Mouse (Mus musculus): Measurements from ENCODE around the gene Pced1b. TPM values are rescaled to one million over a fixed set of nuclear protein-coding genes. Genes with fewer than 3 reads are reported as not detected.

Gene Pced1b
- polyA plus RNA-seq, 1 experiment, result 24.8 TPM

DNA sequence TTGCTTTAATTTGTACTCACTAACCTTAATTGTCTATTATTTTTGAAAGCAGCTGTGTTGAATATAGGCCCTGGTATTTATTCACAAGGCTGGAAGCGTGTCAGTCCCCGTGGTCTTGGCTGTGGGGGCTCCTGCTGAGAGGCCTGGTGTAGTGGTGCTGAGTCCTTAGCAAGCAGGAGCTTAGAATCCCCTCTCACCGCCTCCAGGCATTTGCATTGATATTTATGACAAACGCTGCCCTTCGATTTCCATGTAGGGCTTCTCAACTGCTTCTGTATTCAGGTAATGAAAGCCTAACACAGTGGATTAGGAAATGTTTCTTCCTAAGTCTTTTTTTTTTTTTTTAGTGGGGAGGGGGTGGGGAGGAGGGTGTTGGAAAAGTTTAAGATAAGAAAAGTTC, 75.9 kb downstream of the Pced1b start:
- no peak for TF ChIP-seq CTCF (IDR thresholded peaks at IDR 0.05; ENCODE audit: insufficient read depth, low read length)
- TF ChIP-seq POLR2A (IDR thresholded peaks at IDR 0.05; ENCODE audit: borderline replicate concordance, extremely low read depth, low read depth, low read length), result no peak
- Histone ChIP-seq H3K4me1 (ENCODE audit: control insufficient read depth, insufficient read depth, low read length) (no peaks in the 10 kb centered on the region), H3K4me3 (replicated peaks; ENCODE audit: extremely low read depth, low read depth, low read length) (no peak overlapping the region)
- no peak for DNase-seq
- 91% methylated on average over 5 of the region's 5 CpGs for WGBS

GRCm38 (mm10) chr15:97323466-97323865, 76.6 kb downstream of the Pced1b start:
- DNase-seq, result no peak
- Histone ChIP-seq H3K4me3 (replicated peaks; ENCODE audit: extremely low read depth, low read depth, low read length) (no peak overlapping the region), H3K4me1 (ENCODE audit: control insufficient read depth, insufficient read depth, low read length) (no peaks in the 10 kb centered on the region)
- TF ChIP-seq CTCF (IDR thresholded peaks at IDR 0.05; ENCODE audit: insufficient read depth, low read length), result no peak
- TF ChIP-seq POLR2A (IDR thresholded peaks at IDR 0.05; ENCODE audit: borderline replicate concordance, extremely low read depth, low read depth, low read length), result no peak
- WGBS, result 63% methylated on average over 24 of the region's 24 CpGs

DNA sequence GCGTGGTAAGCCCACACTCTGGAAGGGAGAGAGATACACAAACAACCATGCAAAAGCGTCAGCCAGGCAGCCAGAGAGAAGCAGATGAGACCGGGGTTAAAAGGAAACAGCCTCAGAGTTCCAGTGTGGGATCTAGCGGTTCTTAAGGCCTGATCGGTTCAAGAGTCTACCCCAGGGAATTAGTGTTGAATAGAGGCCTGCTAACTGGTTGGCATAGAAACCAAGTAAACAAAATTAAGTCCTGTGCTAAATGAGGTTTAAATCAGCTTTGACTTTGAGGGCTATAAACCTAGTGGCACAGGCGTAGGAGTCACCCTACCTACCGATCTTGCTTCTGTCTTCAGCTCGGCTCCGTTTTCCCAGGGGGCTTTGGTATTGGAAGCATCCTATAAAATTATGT, 77.4 kb downstream of the Pced1b start:
- WGBS, result 82% methylated on average over 9 of the region's 9 CpGs
- Histone ChIP-seq H3K4me3 (replicated peaks; ENCODE audit: extremely low read depth, low read depth, low read length) (no peak overlapping the region), H3K4me1 (ENCODE audit: control insufficient read depth, insufficient read depth, low read length) (no peaks in the 10 kb centered on the region)
- no peak for DNase-seq
- TF ChIP-seq POLR2A (IDR thresholded peaks at IDR 0.05; ENCODE audit: borderline replicate concordance, extremely low read depth, low read depth, low read length) (no peak), CTCF (IDR thresholded peaks at IDR 0.05; ENCODE audit: insufficient read depth, low read length) (no peak)

DNA sequence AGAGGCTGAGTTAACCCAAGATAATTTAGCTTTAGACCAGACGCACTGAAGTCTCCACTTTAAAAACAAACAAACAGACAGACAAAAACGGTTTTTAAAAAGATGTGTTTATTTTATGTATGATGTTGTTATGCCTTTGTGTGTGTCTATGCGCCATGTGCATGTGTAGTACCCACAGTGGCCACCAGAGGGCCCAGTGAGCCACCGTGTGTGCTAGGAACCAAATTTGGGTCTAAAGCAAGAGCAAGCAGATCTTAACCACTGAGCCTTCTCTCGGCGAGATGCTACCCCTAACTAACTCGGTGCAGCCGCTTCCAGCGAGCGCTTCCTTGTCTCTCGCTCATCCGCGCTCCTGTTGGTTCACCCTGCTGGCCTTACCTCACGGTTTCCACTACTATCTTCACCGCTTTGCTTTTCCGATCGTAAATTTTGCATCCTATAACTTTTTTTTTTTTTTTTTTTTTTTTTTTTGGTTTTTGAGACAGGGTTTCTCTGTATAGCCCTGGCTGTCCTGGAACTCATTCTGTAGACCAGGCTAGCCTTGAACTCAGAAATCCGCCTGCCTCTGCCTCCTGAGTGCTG, 80.7 kb downstream of the Pced1b start:
- no peaks in the 10 kb centered on the region; the same call in 1 of the 2 replicates for H3K4me1 ChIP-seq (ENCODE audit: control insufficient read depth, insufficient read depth, low read length)
- WGBS, result 77% methylated on average over 18 of the region's 18 CpGs
- TF ChIP-seq CTCF (IDR thresholded peaks at IDR 0.05; ENCODE audit: insufficient read depth, low read length) (peak; percentile 86), POLR2A (IDR thresholded peaks at IDR 0.05; ENCODE audit: borderline replicate concordance, extremely low read depth, low read depth, low read length) (no peak)
- peak; percentile 41 for DNase-seq
- no peak overlapping the region for H3K4me3 ChIP-seq (replicated peaks; ENCODE audit: extremely low read depth, low read depth, low read length)

- TF ChIP-seq CTCF (IDR thresholded peaks at IDR 0.05; ENCODE audit: insufficient read depth, low read length), result no peak
- TF ChIP-seq POLR2A (IDR thresholded peaks at IDR 0.05; ENCODE audit: borderline replicate concordance, extremely low read depth, low read depth, low read length), result no peak
- Histone ChIP-seq H3K4me3 (replicated peaks; ENCODE audit: extremely low read depth, low read depth, low read length) (no peak overlapping the region), H3K4me1 (ENCODE audit: control insufficient read depth, insufficient read depth, low read length) (no peaks in the 10 kb centered on the region; the same call in 1 of the 2 replicates)
- WGBS, result 70% methylated on average over 9 of the region's 9 CpGs
- DNase-seq, result no peak
Measured at GRCm38 (mm10) chr15:97332582-97332981, 85.7 kb downstream of the Pced1b start.

- Histone ChIP-seq H3K4me1 (ENCODE audit: control insufficient read depth, insufficient read depth, low read length) (no peaks in the 10 kb centered on the region; the same call in 1 of the 2 replicates), H3K4me3 (replicated peaks; ENCODE audit: extremely low read depth, low read depth, low read length) (no peak overlapping the region)
- no peak for DNase-seq
- 46% methylated on average over 14 of the region's 14 CpGs for WGBS
- TF ChIP-seq CTCF (IDR thresholded peaks at IDR 0.05; ENCODE audit: insufficient read depth, low read length) (no peak), POLR2A (IDR thresholded peaks at IDR 0.05; ENCODE audit: borderline replicate concordance, extremely low read depth, low read depth, low read length) (no peak)
Measured at GRCm38 (mm10) chr15:97337636-97338352, 90.9 kb downstream of the Pced1b start.

GRCm38 (mm10) chr15:97338377-97339060, 91.6 kb downstream of the Pced1b start:
- no peak overlapping the region for H3K4me3 ChIP-seq (replicated peaks; ENCODE audit: extremely low read depth, low read depth, low read length)
- no peaks in the 10 kb centered on the region; the same call in 1 of the 2 replicates for H3K4me1 ChIP-seq (ENCODE audit: control insufficient read depth, insufficient read depth, low read length)
- 30% methylated on average over 17 of the region's 17 CpGs for WGBS
- DNase-seq, result no peak
- TF ChIP-seq CTCF (IDR thresholded peaks at IDR 0.05; ENCODE audit: insufficient read depth, low read length) (no peak), POLR2A (IDR thresholded peaks at IDR 0.05; ENCODE audit: borderline replicate concordance, extremely low read depth, low read depth, low read length) (no peak)

GRCm38 (mm10) chr15:97342336-97342735, 95.4 kb downstream of the Pced1b start:
- Histone ChIP-seq H3K4me1 (ENCODE audit: control insufficient read depth, insufficient read depth, low read length) (no peaks in the 10 kb centered on the region; the same call in 1 of the 2 replicates), H3K4me3 (replicated peaks; ENCODE audit: extremely low read depth, low read depth, low read length) (no peak overlapping the region)
- DNase-seq, result no peak
- WGBS, result 74% methylated on average over 9 of the region's 9 CpGs
- no peak for TF ChIP-seq CTCF (IDR thresholded peaks at IDR 0.05; ENCODE audit: insufficient read depth, low read length)
- TF ChIP-seq POLR2A (IDR thresholded peaks at IDR 0.05; ENCODE audit: borderline replicate concordance, extremely low read depth, low read depth, low read length), result no peak

DNA sequence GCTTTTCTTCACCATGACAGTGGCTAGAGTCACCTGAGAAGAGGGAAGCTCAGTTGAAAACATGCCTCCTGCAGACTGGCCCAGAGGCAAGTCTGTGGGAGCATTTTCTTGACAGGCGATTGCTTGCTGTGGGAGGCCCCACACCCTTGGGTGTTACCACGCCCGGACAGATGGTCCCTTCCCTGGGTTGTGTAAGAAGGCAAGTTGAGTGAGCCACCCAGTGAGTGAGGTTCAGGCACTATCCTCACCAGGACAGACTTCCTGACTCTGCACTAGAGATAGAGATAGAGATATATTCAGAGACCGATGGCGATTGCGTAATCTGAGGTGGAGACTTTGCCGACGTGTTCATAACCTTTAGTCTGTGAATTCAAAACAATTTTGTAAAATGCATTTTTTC, 96.0 kb downstream of the Pced1b start:
- H3K4me3 ChIP-seq (replicated peaks; ENCODE audit: extremely low read depth, low read depth, low read length), result no peak overlapping the region
- no peak for DNase-seq
- H3K4me1 ChIP-seq (ENCODE audit: control insufficient read depth, insufficient read depth, low read length), result no peaks in the 10 kb centered on the region; the same call in 1 of the 2 replicates
- TF ChIP-seq CTCF (IDR thresholded peaks at IDR 0.05; ENCODE audit: insufficient read depth, low read length), result no peak
- TF ChIP-seq POLR2A (IDR thresholded peaks at IDR 0.05; ENCODE audit: borderline replicate concordance, extremely low read depth, low read depth, low read length), result no peak
- WGBS, result 59% methylated on average over 8 of the region's 8 CpGs
